Mouse (Mus musculus): ENCODE data around the gene Hyal2. TPM values are rescaled to one million over a fixed set of nuclear protein-coding genes. Genes with fewer than 3 reads are reported as not detected.

Gene Hyal2
- polyA plus RNA-seq, 1 experiment from 2014 or later: 53.9 TPM

DNA sequence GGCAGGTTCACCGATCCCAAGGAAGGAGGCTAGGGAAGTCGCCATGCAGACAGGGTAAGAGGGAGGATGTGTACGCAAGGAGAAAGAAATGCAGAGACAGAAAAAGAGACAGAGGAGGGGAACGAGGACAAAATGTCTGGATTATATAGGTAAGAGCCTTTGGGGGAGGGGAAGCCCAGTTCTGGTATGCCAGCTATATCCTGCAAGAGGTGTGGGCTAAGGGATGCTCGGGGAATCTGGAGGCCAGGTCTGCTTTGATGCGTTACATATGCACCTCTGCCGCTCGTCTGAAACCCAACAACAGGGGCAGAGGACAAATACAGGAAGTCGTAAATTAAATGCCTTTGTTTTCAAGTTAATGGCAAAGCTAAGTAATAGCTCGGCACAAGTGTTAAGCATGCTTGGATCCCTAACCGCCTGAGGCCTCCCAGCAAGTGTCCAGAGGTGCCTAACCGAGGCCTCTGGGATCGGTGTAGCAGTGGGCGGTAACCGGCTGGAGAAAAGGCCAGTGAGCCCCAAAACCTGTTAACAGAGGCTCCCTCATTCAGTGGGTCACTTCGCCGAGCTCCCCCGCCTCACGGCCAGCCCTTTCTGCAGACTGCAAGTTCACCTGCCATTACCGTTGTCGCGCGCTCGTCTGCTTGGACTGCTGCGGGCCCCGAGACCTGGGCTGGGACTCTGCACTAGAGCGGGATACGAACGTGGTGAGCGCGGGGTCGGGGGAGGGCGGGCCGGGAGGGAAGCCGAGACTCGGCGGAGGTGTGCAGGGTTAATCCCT, 14.0 kb upstream of the Hyal2 start:
- Histone ChIP-seq H3K9ac (replicated peaks) (peak overlapping the region; percentile 64), H3K4me3 (ENCODE audit: low read depth, low read length) (peak overlapping the region; percentile 73), H3K27me3 (ENCODE audit: insufficient read depth, low read length) (0 out of 2 replicates have a peak, but pooled peaks cover 10% of the 10 kb centered on the region), H3K4me1 (ENCODE audit: insufficient read depth) (peaks cover 55% of the 10 kb centered on the region), H3K36me3 (replicated peaks; ENCODE audit: insufficient read depth, low read length) (peaks cover 24% of the 10 kb centered on the region), H3K9me3 (ENCODE audit: low read length) (no peaks in the 10 kb centered on the region), H3K4me2 (ENCODE audit: low read depth, low read length) (peak overlapping the region; percentile 88), H3K27ac (ENCODE audit: low read depth) (peak overlapping the region; percentile 99)
- no peak for DNase-seq
- peak; percentile 31 for ATAC-seq
- no peak for TF ChIP-seq CTCF (IDR thresholded peaks at IDR 0.05; ENCODE audit: low read depth)
- TF ChIP-seq EP300 (IDR thresholded peaks at IDR 0.05; ENCODE audit: low read depth): no peak
- 4% methylated on average over 37 of the region's 37 CpGs for WGBS (ENCODE audit: insufficient replicate concordance)

GRCm38 (mm10) chr9:107554319-107554825, 13.4 kb upstream of the Hyal2 start:
- Histone ChIP-seq H3K4me2 (ENCODE audit: low read depth, low read length) (peak overlapping the region; percentile 88), H3K27me3 (ENCODE audit: insufficient read depth, low read length) (0 out of 2 replicates have a peak, but pooled peaks cover 10% of the 10 kb centered on the region), H3K36me3 (replicated peaks; ENCODE audit: insufficient read depth, low read length) (peaks cover 31% of the 10 kb centered on the region), H3K4me3 (ENCODE audit: low read depth, low read length) (peak overlapping the region; percentile 73), H3K27ac (ENCODE audit: low read depth) (peak overlapping the region; percentile 99), H3K4me1 (ENCODE audit: insufficient read depth) (peaks cover 55% of the 10 kb centered on the region), H3K9me3 (ENCODE audit: low read length) (no peaks in the 10 kb centered on the region), H3K9ac (replicated peaks) (peak overlapping the region; percentile 93)
- ATAC-seq (peak; percentile 89), DNase-seq (peak; percentile 97)
- WGBS (ENCODE audit: insufficient replicate concordance): under 1% methylated on average over 53 of the region's 53 CpGs
- peak; percentile 36 for TF ChIP-seq CTCF (IDR thresholded peaks at IDR 0.05; ENCODE audit: low read depth)
- no peak for TF ChIP-seq EP300 (IDR thresholded peaks at IDR 0.05; ENCODE audit: low read depth)

GRCm38 (mm10) chr9:107555031-107555457, 12.7 kb upstream of the Hyal2 start:
- Histone ChIP-seq H3K27me3 (ENCODE audit: insufficient read depth, low read length) (0 out of 2 replicates have a peak, but pooled peaks cover 9% of the 10 kb centered on the region), H3K9ac (replicated peaks) (peak overlapping the region; percentile 93), H3K4me3 (ENCODE audit: low read depth, low read length) (peak overlapping the region; percentile 73), H3K36me3 (replicated peaks; ENCODE audit: insufficient read depth, low read length) (peaks cover 37% of the 10 kb centered on the region), H3K9me3 (ENCODE audit: low read length) (no peaks in the 10 kb centered on the region), H3K4me1 (ENCODE audit: insufficient read depth) (peaks cover 50% of the 10 kb centered on the region), H3K27ac (ENCODE audit: low read depth) (peak overlapping the region; percentile 99), H3K4me2 (ENCODE audit: low read depth, low read length) (peak overlapping the region; percentile 88)
- 0% methylated on average over 23 of the region's 23 CpGs for WGBS (ENCODE audit: insufficient replicate concordance)
- TF ChIP-seq EP300 (IDR thresholded peaks at IDR 0.05; ENCODE audit: low read depth) (no peak), CTCF (IDR thresholded peaks at IDR 0.05; ENCODE audit: low read depth) (no peak)
- DNase-seq: peak; percentile 70
- ATAC-seq: peak; percentile 12

DNA sequence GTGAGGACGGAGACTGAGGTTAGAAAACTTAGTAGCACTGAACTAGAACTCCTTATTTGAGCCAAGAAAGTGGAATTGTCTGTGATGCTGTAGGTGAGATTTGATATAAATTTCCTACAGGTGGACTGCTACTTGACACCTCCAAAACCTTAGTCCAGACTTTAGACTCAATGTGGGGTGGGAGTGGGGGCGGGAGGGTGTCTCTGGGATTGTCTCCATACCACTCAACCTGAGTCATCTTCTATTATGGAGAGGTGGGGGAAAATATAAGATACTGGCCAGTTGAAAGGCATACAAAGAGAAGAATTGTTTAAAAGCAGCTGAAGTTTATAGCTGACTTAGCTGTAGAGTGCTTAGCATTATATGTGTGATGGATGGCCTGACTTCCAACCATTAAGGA, 12.0 kb upstream of the Hyal2 start:
- 31% methylated on average over 2 of the region's 2 CpGs for WGBS (ENCODE audit: insufficient replicate concordance)

DNA sequence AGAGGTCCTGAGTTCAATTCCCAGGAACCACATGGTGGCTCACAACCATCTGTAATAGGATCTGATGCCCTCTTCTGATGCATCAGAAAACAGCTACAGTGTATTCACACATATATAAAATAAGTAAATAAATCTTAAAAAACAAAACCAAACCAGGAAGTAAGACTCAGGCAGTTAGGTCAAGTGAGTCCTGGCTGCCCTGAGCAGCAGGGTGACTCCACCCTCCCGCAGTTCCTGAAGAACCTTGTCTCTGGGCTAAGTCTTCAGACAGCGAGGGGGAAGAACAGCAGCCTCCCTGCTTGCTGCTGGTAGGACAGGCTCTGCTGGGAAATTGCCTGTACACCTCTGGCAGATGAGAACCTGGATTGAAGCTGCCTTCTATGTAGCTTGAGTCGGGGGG, 11.4 kb upstream of the Hyal2 start:
- peak overlapping the region; percentile 73 for H3K4me3 ChIP-seq (ENCODE audit: low read depth, low read length)

More for the DNA sequence above, 12.0 kb upstream of the Hyal2 start:
- Histone ChIP-seq H3K4me3 (ENCODE audit: low read depth, low read length) (peak overlapping the region; percentile 73), H3K4me1 (ENCODE audit: insufficient read depth) (peaks cover 44% of the 10 kb centered on the region), H3K36me3 (replicated peaks; ENCODE audit: insufficient read depth, low read length) (peaks cover 44% of the 10 kb centered on the region), H3K27me3 (ENCODE audit: insufficient read depth, low read length) (0 out of 2 replicates have a peak, but pooled peaks cover 6% of the 10 kb centered on the region), H3K4me2 (ENCODE audit: low read depth, low read length) (peak overlapping the region; percentile 88), H3K9ac (replicated peaks) (peak overlapping the region; percentile 93), H3K9me3 (ENCODE audit: low read length) (no peaks in the 10 kb centered on the region), H3K27ac (ENCODE audit: low read depth) (peak overlapping the region; percentile 99)
- ATAC-seq (no peak), DNase-seq (no peak)
- TF ChIP-seq EP300 (IDR thresholded peaks at IDR 0.05; ENCODE audit: low read depth) (no peak), CTCF (IDR thresholded peaks at IDR 0.05; ENCODE audit: low read depth) (no peak)

GRCm38 (mm10) chr9:107563029-107563581, 4.6 kb upstream of the Hyal2 start, which contains the start of gene Tusc2:
Tusc2 (plus strand) TSS chr9:107563255.
- no peak for TF ChIP-seq CTCF (IDR thresholded peaks at IDR 0.05; ENCODE audit: low read depth)
- no peak for TF ChIP-seq EP300 (IDR thresholded peaks at IDR 0.05; ENCODE audit: low read depth)
- Histone ChIP-seq H3K4me1 (ENCODE audit: insufficient read depth) (peaks cover 45% of the 10 kb centered on the region), H3K9ac (replicated peaks) (peak within 1 kb of the TSS; percentile 94), H3K9me3 (ENCODE audit: low read length) (no peaks in the 10 kb centered on the region), H3K4me3 (ENCODE audit: low read depth, low read length) (peak within 1 kb of the TSS; percentile 97), H3K4me2 (ENCODE audit: low read depth, low read length) (peak within 1 kb of the TSS; percentile 97), H3K27me3 (ENCODE audit: insufficient read depth, low read length) (no peaks in the 10 kb centered on the region), H3K36me3 (replicated peaks; ENCODE audit: insufficient read depth, low read length) (peaks cover 54% of the 10 kb centered on the region), H3K27ac (ENCODE audit: low read depth) (peak within 1 kb of the TSS; percentile 84)
- DNase-seq (peak; percentile 95), ATAC-seq (peak; percentile 94)
- 0% methylated on average over 44 of the region's 46 CpGs for WGBS (ENCODE audit: insufficient replicate concordance)

More for the DNA sequence above, 11.4 kb upstream of the Hyal2 start:
- DNase-seq (no peak), ATAC-seq (no peak)
- H3K9ac ChIP-seq (replicated peaks): peak overlapping the region; percentile 93
- 0 out of 2 replicates have a peak, but pooled peaks cover 6% of the 10 kb centered on the region for H3K27me3 ChIP-seq (ENCODE audit: insufficient read depth, low read length)
- peak overlapping the region; percentile 88 for H3K4me2 ChIP-seq (ENCODE audit: low read depth, low read length)
- H3K4me1 ChIP-seq (ENCODE audit: insufficient read depth): peaks cover 37% of the 10 kb centered on the region
- no peaks in the 10 kb centered on the region for H3K9me3 ChIP-seq (ENCODE audit: low read length)
- TF ChIP-seq CTCF (IDR thresholded peaks at IDR 0.05; ENCODE audit: low read depth) (no peak), EP300 (IDR thresholded peaks at IDR 0.05; ENCODE audit: low read depth) (no peak)
- WGBS (ENCODE audit: insufficient replicate concordance): 52% methylated on average over 3 of the region's 3 CpGs
- peak overlapping the region; percentile 74 for H3K27ac ChIP-seq (ENCODE audit: low read depth)
- peaks cover 50% of the 10 kb centered on the region for H3K36me3 ChIP-seq (replicated peaks; ENCODE audit: insufficient read depth, low read length)

Data from liver, postnatal 0 days (tissue).